Mouse (Mus musculus): ENCODE data around the gene Eml1. TPM values are rescaled to one million over a fixed set of nuclear protein-coding genes. Genes with fewer than 3 reads are reported as not detected.

Gene Eml1
- polyA plus RNA-seq, 1 experiment = 40.5 TPM

GRCm38 (mm10) chr12:108349026-108349425 lies 21.7 kb upstream of the Eml1 start:
- no peak overlapping the region for H3K4me3 ChIP-seq (ENCODE audit: insufficient read depth, low read length)
- no peak overlapping the region for H3K27ac ChIP-seq (ENCODE audit: insufficient read depth, low read length)
- TF ChIP-seq POLR2A (IDR thresholded peaks at IDR 0.05; ENCODE audit: low read depth, low read length) (no peak), CTCF (IDR thresholded peaks at IDR 0.05; ENCODE audit: borderline replicate concordance, insufficient read depth, low read length) (no peak)
- H3K4me1 ChIP-seq (ENCODE audit: control insufficient read depth, insufficient read depth, low read length) = no peaks in the 10 kb centered on the region; the same call in 1 of the 2 replicates

GRCm38 (mm10) chr12:108350931-108351330 lies 19.8 kb upstream of the Eml1 start:
- Histone ChIP-seq H3K27ac (ENCODE audit: insufficient read depth, low read length) (no peak overlapping the region), H3K4me1 (ENCODE audit: control insufficient read depth, insufficient read depth, low read length) (no peaks in the 10 kb centered on the region; the same call in 1 of the 2 replicates), H3K4me3 (ENCODE audit: insufficient read depth, low read length) (no peak overlapping the region)
- TF ChIP-seq POLR2A (IDR thresholded peaks at IDR 0.05; ENCODE audit: low read depth, low read length) (no peak), CTCF (IDR thresholded peaks at IDR 0.05; ENCODE audit: borderline replicate concordance, insufficient read depth, low read length) (no peak)

- Histone ChIP-seq H3K27ac (ENCODE audit: insufficient read depth, low read length) (no peak overlapping the region), H3K4me1 (ENCODE audit: control insufficient read depth, insufficient read depth, low read length) (no peaks in the 10 kb centered on the region; the same call in 1 of the 2 replicates), H3K4me3 (ENCODE audit: insufficient read depth, low read length) (0 out of 2 replicates have a peak overlapping the region, but pooled peaks have one; percentile 6)
- TF ChIP-seq CTCF (IDR thresholded peaks at IDR 0.05; ENCODE audit: borderline replicate concordance, insufficient read depth, low read length) (no peak), POLR2A (IDR thresholded peaks at IDR 0.05; ENCODE audit: low read depth, low read length) (no peak)
Measured at GRCm38 (mm10) chr12:108352371-108353136, 18.2 kb upstream of the Eml1 start.

GRCm38 (mm10) chr12:108354284-108354683 lies 16.5 kb upstream of the Eml1 start:
- H3K4me3 ChIP-seq (ENCODE audit: insufficient read depth, low read length) = no peak overlapping the region
- TF ChIP-seq POLR2A (IDR thresholded peaks at IDR 0.05; ENCODE audit: low read depth, low read length) = no peak
- no peak for TF ChIP-seq CTCF (IDR thresholded peaks at IDR 0.05; ENCODE audit: borderline replicate concordance, insufficient read depth, low read length)
- H3K27ac ChIP-seq (ENCODE audit: insufficient read depth, low read length) = no peak overlapping the region
- no peaks in the 10 kb centered on the region for H3K4me1 ChIP-seq (ENCODE audit: control insufficient read depth, insufficient read depth, low read length)

- Histone ChIP-seq H3K27ac (ENCODE audit: insufficient read depth, low read length) (no peak overlapping the region), H3K4me1 (ENCODE audit: control insufficient read depth, insufficient read depth, low read length) (no peaks in the 10 kb centered on the region), H3K4me3 (ENCODE audit: insufficient read depth, low read length) (no peak overlapping the region)
- no peak for TF ChIP-seq POLR2A (IDR thresholded peaks at IDR 0.05; ENCODE audit: low read depth, low read length)
- no peak for TF ChIP-seq CTCF (IDR thresholded peaks at IDR 0.05; ENCODE audit: borderline replicate concordance, insufficient read depth, low read length)
Measured at GRCm38 (mm10) chr12:108355271-108355670, 15.5 kb upstream of the Eml1 start.

GRCm38 (mm10) chr12:108355986-108356385 lies 14.8 kb upstream of the Eml1 start:
- TF ChIP-seq POLR2A (IDR thresholded peaks at IDR 0.05; ENCODE audit: low read depth, low read length) = no peak
- TF ChIP-seq CTCF (IDR thresholded peaks at IDR 0.05; ENCODE audit: borderline replicate concordance, insufficient read depth, low read length) = no peak
- no peak overlapping the region for H3K27ac ChIP-seq (ENCODE audit: insufficient read depth, low read length)
- no peak overlapping the region for H3K4me3 ChIP-seq (ENCODE audit: insufficient read depth, low read length)
- no peaks in the 10 kb centered on the region for H3K4me1 ChIP-seq (ENCODE audit: control insufficient read depth, insufficient read depth, low read length)

- Histone ChIP-seq H3K4me3 (ENCODE audit: insufficient read depth, low read length) (no peak overlapping the region), H3K4me1 (ENCODE audit: control insufficient read depth, insufficient read depth, low read length) (no peaks in the 10 kb centered on the region), H3K27ac (ENCODE audit: insufficient read depth, low read length) (no peak overlapping the region)
- TF ChIP-seq POLR2A (IDR thresholded peaks at IDR 0.05; ENCODE audit: low read depth, low read length) (no peak), CTCF (IDR thresholded peaks at IDR 0.05; ENCODE audit: borderline replicate concordance, insufficient read depth, low read length) (peak; percentile 83)
Measured at GRCm38 (mm10) chr12:108363796-108364195, 7.0 kb upstream of the Eml1 start.

GRCm38 (mm10) chr12:108365340-108365739 lies 5.4 kb upstream of the Eml1 start:
- TF ChIP-seq POLR2A (IDR thresholded peaks at IDR 0.05; ENCODE audit: low read depth, low read length) (no peak), CTCF (IDR thresholded peaks at IDR 0.05; ENCODE audit: borderline replicate concordance, insufficient read depth, low read length) (no peak)
- Histone ChIP-seq H3K4me1 (ENCODE audit: control insufficient read depth, insufficient read depth, low read length) (peaks cover 1% of the 10 kb centered on the region), H3K4me3 (ENCODE audit: insufficient read depth, low read length) (no peak overlapping the region), H3K27ac (ENCODE audit: insufficient read depth, low read length) (no peak overlapping the region)

- TF ChIP-seq POLR2A (IDR thresholded peaks at IDR 0.05; ENCODE audit: low read depth, low read length) (no peak), CTCF (IDR thresholded peaks at IDR 0.05; ENCODE audit: borderline replicate concordance, insufficient read depth, low read length) (no peak)
- Histone ChIP-seq H3K27ac (ENCODE audit: insufficient read depth, low read length) (no peak overlapping the region), H3K4me1 (ENCODE audit: control insufficient read depth, insufficient read depth, low read length) (peaks cover 6% of the 10 kb centered on the region), H3K4me3 (ENCODE audit: insufficient read depth, low read length) (no peak overlapping the region)
Measured at GRCm38 (mm10) chr12:108365868-108366267, 4.9 kb upstream of the Eml1 start.

- TF ChIP-seq CTCF (IDR thresholded peaks at IDR 0.05; ENCODE audit: borderline replicate concordance, insufficient read depth, low read length) = no peak
- no peak for TF ChIP-seq POLR2A (IDR thresholded peaks at IDR 0.05; ENCODE audit: low read depth, low read length)
- Histone ChIP-seq H3K27ac (ENCODE audit: insufficient read depth, low read length) (no peak overlapping the region), H3K4me1 (ENCODE audit: control insufficient read depth, insufficient read depth, low read length) (peaks cover 6% of the 10 kb centered on the region), H3K4me3 (ENCODE audit: insufficient read depth, low read length) (no peak overlapping the region)
Measured at GRCm38 (mm10) chr12:108367909-108368308, 2.8 kb upstream of the Eml1 start.

All from embryonic fibroblast, embryonic 13.5 days (primary cell).